Mouse (Mus musculus) brown adipose tissue, adult 24 weeks (tissue): ENCODE data around the gene Pklr. TPM values are rescaled to one million over a fixed set of nuclear protein-coding genes. Genes with fewer than 3 reads are reported as not detected.

Source experiments
- H3K27ac ChIP-seq: fragments of 200-500 bp; replicated peaks from 2 replicates; pipeline ENCODE4 v1.5.1; 2012; ENCODE audit warnings: low read depth, mild to moderate bottlenecking, low read length
- H3K4me1 ChIP-seq: fragments of 200-500 bp; 2 replicates; pipeline ENCODE4 v1.6.1; 2012; ENCODE audit warnings: low read length, mixed read lengths; ENCODE audit not compliant: control insufficient read depth, insufficient read depth, insufficient read length
- H3K4me3 ChIP-seq: fragments of 200-500 bp; 2 replicates; pipeline ENCODE4 v1.5.1; 2012; ENCODE audit warnings: low read depth, mild to moderate bottlenecking, low read length, moderate library complexity; ENCODE audit not compliant: insufficient read depth
- polyA plus RNA-seq: library from polyadenylated mRNA; stranded (reverse); fragments of >200 nt; gene quantifications from 2 replicates; pipeline ENCODE4 v1.2.4, GENCODE M21; 2012; ENCODE audit not compliant: missing spikeins, insufficient read depth, insufficient read length

Pklr gene
- polyA plus RNA-seq, 1 experiment, result not detected

DNA sequence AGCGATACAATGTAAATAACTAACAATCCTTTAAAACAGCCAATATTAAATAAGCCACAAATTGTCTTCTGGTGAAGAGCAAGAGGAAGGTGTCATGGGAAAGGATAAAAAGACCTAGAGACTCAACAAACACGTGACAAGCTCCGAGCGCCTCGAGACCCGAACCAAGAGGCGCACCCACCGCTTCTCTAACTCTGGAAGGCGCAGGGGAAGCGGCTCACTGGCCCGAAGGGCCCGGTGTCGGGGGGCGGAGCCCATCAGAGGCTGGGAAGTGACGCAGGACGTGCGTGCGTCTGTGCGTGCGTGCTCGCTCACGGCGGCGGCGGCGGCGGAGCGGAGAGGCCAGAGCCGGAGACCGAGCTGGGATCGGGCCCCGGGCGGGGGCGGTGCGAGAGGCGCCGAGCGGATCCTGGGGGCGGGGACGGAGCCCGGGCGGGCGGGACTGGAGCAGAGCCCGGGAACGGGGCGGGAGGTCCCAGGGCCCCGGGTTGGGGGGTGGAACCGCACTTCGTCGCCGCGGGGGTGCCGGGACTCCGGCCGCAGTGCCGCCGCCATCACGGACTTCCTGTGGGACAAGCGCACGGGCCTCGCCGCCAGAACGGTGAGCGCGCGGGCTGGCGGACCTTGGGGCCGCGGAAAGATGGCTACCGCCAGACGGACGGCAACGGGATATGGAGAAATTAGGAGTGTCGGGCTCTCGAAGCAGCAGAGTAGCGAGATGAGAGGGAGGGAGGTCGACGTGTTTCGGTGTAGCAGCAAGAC, 28.7 kb downstream of the Pklr start, which contains the start of gene Clk2:
Gene Clk2, plus strand, starts transcription at position 290 of the 762 bp plus-strand sequence.
- Histone ChIP-seq H3K4me3 (peak within 1 kb of the TSS; percentile 97), H3K27ac (peak within 1 kb of the TSS; percentile 87), H3K4me1 (peaks cover 8% of the 10 kb centered on the region)

DNA sequence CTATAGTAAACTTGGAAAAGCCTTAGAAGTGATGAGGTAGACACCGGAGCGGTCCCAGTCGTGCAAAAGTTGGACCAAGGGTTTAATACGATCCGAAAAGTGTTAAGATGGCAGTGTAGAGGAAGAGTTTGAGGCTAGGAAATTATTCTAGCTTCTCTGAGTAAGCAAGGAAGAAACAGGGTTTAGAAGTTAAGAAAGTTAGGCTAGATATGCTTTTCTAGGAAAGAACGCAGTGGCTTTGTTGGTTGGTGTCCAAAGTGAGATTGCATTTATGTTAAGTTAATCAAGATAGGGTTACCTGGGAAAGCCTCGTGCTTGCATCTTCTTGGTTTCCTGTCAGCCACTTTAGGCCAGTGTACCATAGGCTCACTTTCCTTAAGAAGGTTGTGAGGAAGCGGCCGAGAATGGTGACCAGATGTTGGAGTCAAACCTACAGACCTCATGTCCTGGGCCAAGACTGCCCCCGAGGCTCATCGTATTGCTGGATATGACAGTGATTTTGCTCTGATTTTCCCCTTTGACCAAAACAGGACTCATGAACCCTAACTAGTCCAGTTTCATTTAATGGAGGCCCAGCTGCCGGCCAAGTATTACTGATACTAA, 29.4 kb downstream of the Pklr start:
- H3K4me3 ChIP-seq, result peak overlapping the region; percentile 97
- H3K27ac ChIP-seq, result peak overlapping the region; percentile 87
- peaks cover 8% of the 10 kb centered on the region for H3K4me1 ChIP-seq

DNA sequence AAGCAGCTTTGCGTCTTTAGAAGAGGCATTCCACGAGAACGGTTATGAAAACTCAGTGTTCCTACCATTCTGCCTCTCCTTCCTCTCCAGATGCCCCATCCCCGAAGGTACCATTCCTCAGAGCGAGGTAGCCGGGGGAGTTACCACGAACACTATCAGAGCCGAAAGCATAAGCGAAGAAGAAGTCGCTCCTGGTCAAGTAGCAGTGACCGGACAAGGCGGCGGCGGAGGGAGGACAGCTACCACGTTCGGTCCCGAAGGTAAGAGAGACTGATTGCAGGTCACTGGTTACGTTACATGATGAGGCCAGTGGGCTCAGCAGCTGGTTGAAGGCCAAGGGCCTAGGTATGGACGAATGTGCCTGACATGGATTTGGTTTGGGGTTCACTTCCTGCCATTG, 31.0 kb downstream of the Pklr start:
- Histone ChIP-seq H3K4me1 (peaks cover 8% of the 10 kb centered on the region), H3K4me3 (no peak overlapping the region), H3K27ac (no peak overlapping the region)

DNA sequence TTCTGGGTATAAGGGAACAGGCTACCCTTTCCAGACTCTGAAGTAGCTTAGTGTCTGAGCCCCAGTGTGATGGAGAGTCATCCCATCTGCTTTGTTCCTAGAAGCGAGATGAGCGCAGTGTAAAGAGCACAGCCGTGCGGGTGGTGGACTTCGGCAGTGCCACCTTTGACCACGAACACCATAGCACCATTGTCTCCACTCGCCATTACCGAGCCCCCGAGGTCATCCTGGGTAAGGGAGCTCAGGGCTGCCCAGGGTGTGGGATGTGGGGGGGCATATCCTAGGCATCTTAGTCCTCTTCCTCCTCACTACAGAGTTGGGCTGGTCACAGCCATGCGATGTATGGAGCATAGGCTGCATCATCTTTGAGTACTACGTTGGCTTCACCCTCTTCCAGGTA, 38.9 kb downstream of the Pklr start:
- Histone ChIP-seq H3K4me3 (no peak overlapping the region), H3K4me1 (0 out of 2 replicates have a peak, but pooled peaks cover 5% of the 10 kb centered on the region), H3K27ac (no peak overlapping the region)

DNA sequence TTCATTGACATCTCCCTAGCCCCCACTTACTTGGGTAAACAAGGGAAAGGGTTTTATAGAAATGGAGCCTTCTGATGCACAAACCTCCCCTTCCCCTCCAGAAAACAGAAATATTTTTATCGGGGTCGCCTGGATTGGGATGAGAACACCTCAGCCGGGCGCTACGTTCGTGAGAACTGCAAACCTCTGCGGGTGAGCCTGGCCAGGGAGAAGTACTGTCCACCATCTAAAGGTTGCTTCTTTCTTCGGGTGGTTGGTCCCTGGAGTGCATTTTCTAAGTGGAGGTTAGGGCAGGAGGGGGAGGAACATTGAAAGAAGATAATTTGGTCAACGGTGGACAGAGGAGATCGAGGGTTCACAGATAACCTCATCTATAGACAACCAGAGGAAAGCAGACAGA, 39.6 kb downstream of the Pklr start:
- Histone ChIP-seq H3K27ac (no peak overlapping the region), H3K4me3 (no peak overlapping the region), H3K4me1 (0 out of 2 replicates have a peak, but pooled peaks cover 5% of the 10 kb centered on the region)

DNA sequence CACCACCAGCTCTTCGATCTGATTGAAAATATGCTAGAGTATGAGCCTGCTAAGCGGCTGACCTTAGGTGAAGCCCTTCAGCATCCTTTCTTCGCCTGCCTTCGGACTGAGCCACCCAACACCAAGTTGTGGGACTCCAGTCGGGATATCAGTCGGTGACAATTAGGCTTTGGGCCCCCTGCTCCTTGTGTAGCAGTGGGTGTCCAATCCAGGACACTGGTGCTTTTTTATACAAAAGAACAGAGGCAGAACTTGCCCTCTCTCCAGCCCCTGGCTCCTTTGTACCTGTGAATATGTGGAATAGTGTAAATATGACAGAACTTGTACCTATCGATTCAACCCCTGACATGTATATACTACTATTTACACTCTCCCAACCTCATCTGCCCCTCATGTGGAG, 40.5 kb downstream of the Pklr start:
- Histone ChIP-seq H3K27ac (no peak overlapping the region), H3K4me1 (0 out of 2 replicates have a peak, but pooled peaks cover 5% of the 10 kb centered on the region), H3K4me3 (no peak overlapping the region)

DNA sequence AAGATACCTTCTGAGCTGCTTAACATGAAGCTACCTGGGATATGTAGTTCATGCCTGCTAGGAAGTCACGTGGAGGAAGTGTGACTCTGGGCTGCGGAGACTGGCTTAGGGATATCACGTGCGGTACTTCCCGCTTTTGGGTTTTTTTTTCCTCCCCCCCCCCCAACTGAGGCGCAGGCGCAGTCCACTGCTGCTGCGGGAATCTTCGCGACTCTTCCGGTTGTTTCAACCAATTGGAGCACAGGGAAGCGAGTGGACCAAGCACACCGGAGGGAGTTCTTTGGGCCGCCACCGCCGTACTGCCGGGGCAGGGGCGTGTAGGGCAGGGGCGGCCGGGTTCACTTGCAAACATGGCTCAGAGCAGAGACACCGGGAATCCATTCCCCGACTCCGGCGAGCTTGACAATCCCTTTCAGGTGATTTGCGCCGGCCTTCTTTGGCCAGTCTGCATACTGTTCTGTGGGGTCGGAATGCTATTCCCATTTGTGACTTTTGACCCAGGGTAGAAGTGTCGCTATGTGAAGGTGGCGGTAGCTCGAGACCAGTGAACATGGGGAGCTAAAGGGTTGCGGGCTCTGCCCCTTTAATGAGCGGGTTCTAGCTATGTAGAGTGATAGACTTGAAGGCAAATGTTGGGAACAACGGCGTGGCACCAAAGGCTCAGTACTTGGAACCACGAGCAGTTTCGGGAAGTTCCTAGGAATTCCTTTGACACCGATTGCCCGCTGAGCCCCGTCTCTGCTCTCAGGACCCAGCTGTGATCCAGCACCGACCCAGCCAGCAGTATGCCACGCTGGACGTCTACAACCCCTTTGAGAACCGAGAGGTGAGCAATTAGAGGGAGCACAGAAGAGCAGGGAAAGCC, 41.5 kb downstream of the Pklr start, which contains the start of gene Scamp3:
Gene Scamp3, plus strand, starts transcription at position 232 of the 865 bp plus-strand sequence.
- peak within 1 kb of the TSS; percentile 77 for H3K4me3 ChIP-seq

DNA sequence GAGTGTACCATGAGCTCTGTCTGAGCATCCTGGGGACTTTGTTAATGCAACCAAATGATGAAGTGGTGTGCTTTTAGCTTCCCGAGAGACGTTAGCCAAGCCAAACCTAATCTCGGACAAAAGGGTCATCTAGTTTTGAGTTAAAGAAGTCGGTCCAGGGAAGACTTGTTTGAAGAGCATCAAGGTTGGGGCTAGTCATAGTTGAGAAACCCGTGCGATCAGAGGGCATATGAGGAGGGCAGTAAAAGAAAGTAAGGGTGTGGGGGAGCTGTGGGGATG, 42.1 kb downstream of the Pklr start:
- peak overlapping the region; percentile 77 for H3K4me3 ChIP-seq
- H3K4me1 ChIP-seq, result 0 out of 2 replicates have a peak, but pooled peaks cover 5% of the 10 kb centered on the region
- H3K27ac ChIP-seq, result peak overlapping the region; percentile 50

More for the DNA sequence above, 41.5 kb downstream of the Pklr start, which contains the start of gene Scamp3:
- Histone ChIP-seq H3K27ac (peak within 1 kb of the TSS; percentile 50), H3K4me1 (0 out of 2 replicates have a peak, but pooled peaks cover 5% of the 10 kb centered on the region)

DNA sequence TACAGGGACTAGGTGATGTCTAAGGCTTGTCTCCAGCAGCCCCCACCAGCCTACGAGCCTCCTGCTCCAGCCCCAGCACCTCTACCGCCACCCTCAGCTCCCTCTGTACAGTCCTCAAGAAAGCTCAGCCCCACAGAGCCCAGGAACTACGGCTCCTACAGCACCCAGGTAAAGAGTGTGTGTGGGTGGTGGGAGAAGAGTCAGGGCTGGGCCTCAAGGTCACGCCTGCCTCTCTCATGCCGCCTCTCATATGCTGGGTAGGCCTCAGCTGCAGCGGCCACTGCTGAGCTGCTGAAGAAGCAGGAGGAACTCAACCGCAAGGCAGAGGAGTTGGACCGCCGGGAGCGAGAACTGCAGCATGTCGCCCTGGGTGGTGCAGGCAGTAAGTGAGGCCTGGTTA, 43.1 kb downstream of the Pklr start:
- H3K4me3 ChIP-seq, result no peak overlapping the region; the same call in 1 of the 2 replicates
- H3K27ac ChIP-seq, result no peak overlapping the region
- H3K4me1 ChIP-seq, result 0 out of 2 replicates have a peak, but pooled peaks cover 5% of the 10 kb centered on the region

DNA sequence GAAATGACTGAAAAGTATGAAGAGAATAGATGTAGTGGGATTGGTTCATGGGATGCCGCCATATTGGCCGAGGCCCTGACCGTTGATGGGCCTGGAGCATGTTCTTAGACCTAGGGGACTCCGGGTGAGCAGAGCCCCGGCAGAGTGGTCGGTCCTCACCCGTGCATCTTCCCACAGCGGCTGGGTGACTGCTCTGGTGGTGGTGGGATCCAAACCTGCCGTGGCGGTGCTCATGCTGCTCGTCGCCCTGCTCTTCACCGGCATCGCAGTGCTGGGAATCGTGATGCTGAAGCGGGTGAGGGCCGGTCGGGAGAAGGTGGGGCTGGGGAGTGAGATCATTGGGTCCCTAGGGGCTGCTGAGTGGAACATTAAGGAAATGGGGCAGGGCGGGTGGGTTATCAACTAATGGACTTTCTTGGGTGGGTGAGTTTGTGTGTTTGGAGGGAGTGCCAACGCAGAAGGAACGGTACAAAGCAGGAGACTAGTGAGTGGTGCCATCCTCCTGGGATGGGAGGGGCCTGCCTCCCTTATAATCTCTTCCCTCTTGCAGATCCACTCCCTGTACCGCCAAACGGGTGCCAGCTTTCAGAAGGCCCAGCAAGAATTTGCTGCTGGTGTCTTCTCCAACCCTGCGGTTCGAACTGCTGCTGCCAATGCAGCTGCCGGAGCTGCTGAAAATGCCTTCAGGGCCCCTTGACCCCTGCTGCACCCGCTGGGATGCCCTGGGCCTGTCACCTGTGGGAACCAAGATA, 46.0 kb downstream of the Pklr start:
- Histone ChIP-seq H3K4me3 (no peak overlapping the region), H3K27ac (no peak overlapping the region), H3K4me1 (peaks cover 5% of the 10 kb centered on the region; the same call in 1 of the 2 replicates)

DNA sequence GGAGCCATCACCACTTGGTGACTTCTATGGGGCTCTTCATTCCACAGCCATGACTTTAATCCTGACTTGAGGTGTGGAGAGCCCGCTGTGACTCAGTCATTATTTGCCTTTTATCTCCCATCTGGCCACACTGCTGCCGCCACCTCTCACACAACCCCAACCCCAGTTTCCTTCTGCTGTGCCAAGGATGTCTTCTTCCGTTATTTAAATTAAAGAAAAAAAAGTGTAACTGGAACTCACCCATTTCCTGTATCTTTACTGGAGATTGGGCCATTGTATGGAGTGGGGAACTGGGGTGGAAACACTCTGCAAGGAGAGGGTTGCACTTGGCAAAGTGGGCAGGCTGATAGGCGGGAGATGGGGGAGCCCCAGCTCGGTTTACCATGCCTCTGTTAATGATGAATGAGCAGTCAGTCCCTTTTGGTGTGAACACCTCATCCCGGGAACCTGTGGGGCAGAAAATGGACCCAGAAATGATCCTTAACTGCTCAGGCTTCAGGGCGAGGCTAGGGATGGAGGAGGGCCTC, 46.7 kb downstream of the Pklr start:
- Histone ChIP-seq H3K27ac (no peak overlapping the region), H3K4me1 (peaks cover 5% of the 10 kb centered on the region; the same call in 1 of the 2 replicates), H3K4me3 (0 out of 2 replicates have a peak overlapping the region, but pooled peaks have one; percentile 54)

DNA sequence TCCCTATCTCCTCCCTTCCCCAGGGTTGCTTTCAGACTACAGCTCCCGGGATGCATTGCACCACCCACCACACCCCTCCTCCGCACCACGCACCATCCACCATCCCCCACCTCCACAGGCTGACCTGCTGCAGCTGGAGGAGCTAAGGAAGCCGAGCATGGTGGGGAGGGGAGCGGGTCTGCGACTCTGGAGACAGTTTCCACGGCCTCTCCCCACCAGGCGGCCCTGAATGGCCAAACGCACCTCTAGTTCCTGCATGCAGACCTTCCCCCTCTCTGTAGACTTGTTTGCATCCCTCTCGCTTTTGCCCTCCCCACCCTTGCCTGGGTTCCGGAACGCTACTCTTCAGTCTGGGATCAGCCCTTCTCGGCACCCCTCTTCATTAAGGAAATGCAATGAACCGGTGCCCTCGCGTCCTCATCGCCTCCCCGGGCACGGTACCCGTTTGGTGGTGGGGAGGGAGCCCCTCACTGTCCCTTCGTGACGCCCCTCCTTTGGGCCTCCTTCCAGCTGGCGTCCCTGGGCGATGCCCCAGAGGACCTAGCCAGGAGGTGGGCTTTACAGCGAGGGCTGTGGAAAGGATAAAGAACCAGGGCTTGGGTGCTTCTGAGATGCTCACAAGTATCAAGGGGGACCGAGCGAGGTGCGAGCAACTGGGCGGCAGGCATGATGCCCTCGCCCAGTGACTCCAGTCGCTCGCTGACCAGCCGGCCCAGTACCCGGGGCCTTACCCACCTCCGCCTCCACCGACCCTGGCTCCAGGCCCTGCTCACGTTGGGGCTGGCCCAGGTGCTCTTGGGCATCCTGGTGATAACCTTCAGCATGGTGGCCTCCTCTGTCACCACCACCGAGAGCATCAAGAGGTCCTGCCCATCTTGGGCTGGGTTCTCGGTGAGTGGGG, 47.4 kb downstream of the Pklr start, which contains the start of gene Fam189b:
Gene Fam189b, plus strand, starts transcription at position 86 of the 901 bp plus-strand sequence.
- no peak within 1 kb of the TSS for H3K27ac ChIP-seq
- H3K4me1 ChIP-seq, result peaks cover under 1% of the 10 kb centered on the region; the same call in 1 of the 2 replicates

DNA sequence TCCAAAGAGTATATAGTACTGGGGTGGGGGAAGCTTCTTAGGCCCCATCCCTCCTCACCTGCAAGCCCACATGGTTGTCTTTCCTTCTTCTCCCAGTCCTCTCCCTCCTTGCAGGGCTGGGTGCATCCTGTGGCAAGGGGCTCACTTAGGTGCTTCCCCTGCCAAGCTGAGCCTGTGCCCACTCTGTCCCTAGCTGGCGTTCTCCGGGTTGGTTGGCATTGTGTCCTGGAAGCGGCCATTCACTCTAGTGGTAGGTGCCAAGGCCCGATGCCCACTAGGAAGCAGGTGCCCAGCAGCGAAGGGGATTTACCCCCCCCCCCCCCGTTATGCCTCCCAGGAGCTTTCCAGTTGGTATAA, 48.0 kb downstream of the Pklr start:
- no peak overlapping the region for H3K27ac ChIP-seq
- peak overlapping the region; percentile 54 for H3K4me3 ChIP-seq
- no peaks in the 10 kb centered on the region; the same call in 1 of the 2 replicates for H3K4me1 ChIP-seq

More for the DNA sequence above, 47.4 kb downstream of the Pklr start, which contains the start of gene Fam189b:
- H3K4me3 ChIP-seq, result peak within 1 kb of the TSS; percentile 54
